Mouse (Mus musculus): Measurements from ENCODE around the gene Tchh. TPM values are rescaled to one million over a fixed set of nuclear protein-coding genes. Genes with fewer than 3 reads are reported as not detected.
"Not testable (repeated sequence)": the region's sequence is repeated elsewhere in the genome, so short reads cannot be mapped to it uniquely, and the experiment has no call there.

Tchh gene
- total RNA-seq (2017): not detected in 2 replicates

GRCm38 (mm10) chr3:93442030-93442429 lies at the start of gene Tchh:
Tchh (plus strand) TSS chr3:93442330.
- no peak for ATAC-seq (replicated peaks in 1 of 2; ENCODE audit: insufficient read depth in 1 of 2, low FRiP score in 2 of 2, low TSS enrichment in 1 of 2, low read depth in 1 of 2, poor library complexity in 2 of 2, severe bottlenecking in 2 of 2)

GRCm38 (mm10) chr3:93393366-93393765 lies 48.8 kb upstream of the Tchh start, which contains the start of gene Rptn:
Rptn (plus strand) TSS chr3:93393699.
- no peak for ATAC-seq (replicated peaks in 1 of 2; ENCODE audit: insufficient read depth in 1 of 2, low FRiP score in 2 of 2, low TSS enrichment in 1 of 2, low read depth in 1 of 2, poor library complexity in 2 of 2, severe bottlenecking in 2 of 2)

GRCm38 (mm10) chr3:93403936-93404335 lies 38.2 kb upstream of the Tchh start:
- ATAC-seq (replicated peaks in 1 of 2; ENCODE audit: insufficient read depth in 1 of 2, low FRiP score in 2 of 2, low TSS enrichment in 1 of 2, low read depth in 1 of 2, poor library complexity in 2 of 2, severe bottlenecking in 2 of 2): no peak

- ATAC-seq (replicated peaks in 1 of 2; ENCODE audit: insufficient read depth in 1 of 2, low FRiP score in 2 of 2, low TSS enrichment in 1 of 2, low read depth in 1 of 2, poor library complexity in 2 of 2, severe bottlenecking in 2 of 2): peak; percentile 71 to 87; a peak in 3 of 4 replicates
Observed at GRCm38 (mm10) chr3:93406992-93407391, 35.1 kb upstream of the Tchh start.

GRCm38 (mm10) chr3:93411905-93412304 lies 30.2 kb upstream of the Tchh start:
- no peak for ATAC-seq (replicated peaks in 1 of 2; ENCODE audit: insufficient read depth in 1 of 2, low FRiP score in 2 of 2, low TSS enrichment in 1 of 2, low read depth in 1 of 2, poor library complexity in 2 of 2, severe bottlenecking in 2 of 2)

- ATAC-seq (replicated peaks in 1 of 2; ENCODE audit: insufficient read depth in 1 of 2, low FRiP score in 2 of 2, low TSS enrichment in 1 of 2, low read depth in 1 of 2, poor library complexity in 2 of 2, severe bottlenecking in 2 of 2): no peak
Observed at GRCm38 (mm10) chr3:93431673-93432072, 10.5 kb upstream of the Tchh start.

- ATAC-seq (replicated peaks in 1 of 2; ENCODE audit: insufficient read depth in 1 of 2, low FRiP score in 2 of 2, low TSS enrichment in 1 of 2, low read depth in 1 of 2, poor library complexity in 2 of 2, severe bottlenecking in 2 of 2): peak; percentile 44 to 65
Observed at GRCm38 (mm10) chr3:93443501-93444101, 1.5 kb downstream of the Tchh start.

GRCm38 (mm10) chr3:93444343-93445164 lies 2.4 kb downstream of the Tchh start:
- ATAC-seq (replicated peaks in 1 of 2; ENCODE audit: insufficient read depth in 1 of 2, low FRiP score in 2 of 2, low TSS enrichment in 1 of 2, low read depth in 1 of 2, poor library complexity in 2 of 2, severe bottlenecking in 2 of 2): peak; percentile 74 to 81

GRCm38 (mm10) chr3:93445165-93445705 lies 3.1 kb downstream of the Tchh start:
- no peak for ATAC-seq (replicated peaks in 1 of 2; ENCODE audit: insufficient read depth in 1 of 2, low FRiP score in 2 of 2, low TSS enrichment in 1 of 2, low read depth in 1 of 2, poor library complexity in 2 of 2, severe bottlenecking in 2 of 2)

GRCm38 (mm10) chr3:93446128-93446755 lies 4.1 kb downstream of the Tchh start:
- ATAC-seq (replicated peaks in 1 of 2; ENCODE audit: insufficient read depth in 1 of 2, low FRiP score in 2 of 2, low TSS enrichment in 1 of 2, low read depth in 1 of 2, poor library complexity in 2 of 2, severe bottlenecking in 2 of 2): no peak

- not testable (repeated sequence) for ATAC-seq (replicated peaks in 1 of 2; ENCODE audit: insufficient read depth in 1 of 2, low FRiP score in 2 of 2, low TSS enrichment in 1 of 2, low read depth in 1 of 2, poor library complexity in 2 of 2, severe bottlenecking in 2 of 2)
Observed at GRCm38 (mm10) chr3:93446756-93447137, 4.6 kb downstream of the Tchh start.

GRCm38 (mm10) chr3:93447138-93447841 lies 5.2 kb downstream of the Tchh start:
- peak in 1 of 2 experiments; percentile 43; a peak in 2 of 4 replicates for ATAC-seq (replicated peaks in 1 of 2; ENCODE audit: insufficient read depth in 1 of 2, low FRiP score in 2 of 2, low TSS enrichment in 1 of 2, low read depth in 1 of 2, poor library complexity in 2 of 2, severe bottlenecking in 2 of 2)

GRCm38 (mm10) chr3:93466556-93466955 lies 24.4 kb downstream of the Tchh start:
- no peak for ATAC-seq (replicated peaks in 1 of 2; ENCODE audit: insufficient read depth in 1 of 2, low FRiP score in 2 of 2, low TSS enrichment in 1 of 2, low read depth in 1 of 2, poor library complexity in 2 of 2, severe bottlenecking in 2 of 2)

- no peak for ATAC-seq (replicated peaks in 1 of 2; ENCODE audit: insufficient read depth in 1 of 2, low FRiP score in 2 of 2, low TSS enrichment in 1 of 2, low read depth in 1 of 2, poor library complexity in 2 of 2, severe bottlenecking in 2 of 2)
Observed at GRCm38 (mm10) chr3:93467130-93467529, 25.0 kb downstream of the Tchh start.

- no peak for ATAC-seq (replicated peaks in 1 of 2; ENCODE audit: insufficient read depth in 1 of 2, low FRiP score in 2 of 2, low TSS enrichment in 1 of 2, low read depth in 1 of 2, poor library complexity in 2 of 2, severe bottlenecking in 2 of 2)
Observed at GRCm38 (mm10) chr3:93468561-93468960, 26.4 kb downstream of the Tchh start, which contains the start of gene Tchhl1. Tchhl1 (plus strand) TSS chr3:93468754.

GRCm38 (mm10) chr3:93469629-93470028 lies 27.5 kb downstream of the Tchh start:
- no peak for ATAC-seq (replicated peaks in 1 of 2; ENCODE audit: insufficient read depth in 1 of 2, low FRiP score in 2 of 2, low TSS enrichment in 1 of 2, low read depth in 1 of 2, poor library complexity in 2 of 2, severe bottlenecking in 2 of 2)

GRCm38 (mm10) chr3:93480053-93480452 lies 37.9 kb downstream of the Tchh start:
- no peak for ATAC-seq (replicated peaks in 1 of 2; ENCODE audit: insufficient read depth in 1 of 2, low FRiP score in 2 of 2, low TSS enrichment in 1 of 2, low read depth in 1 of 2, poor library complexity in 2 of 2, severe bottlenecking in 2 of 2)
